Mouse (Mus musculus): ENCODE data around the gene Upf1.

The Upf1 gene

GRCm38 (mm10) chr8:70353194-70353817 lies at the start of gene Upf1:
Gene Upf1 (minus strand): TSS chr8:70353278.
- peak; percentile 99 for DNase-seq (ENCODE audit: low spot score)

- DNase-seq (ENCODE audit: low spot score): no peak
Measured at GRCm38 (mm10) chr8:70397611-70398563, 44.8 kb upstream of the Upf1 start.

- DNase-seq (ENCODE audit: low spot score): no peak
Measured at GRCm38 (mm10) chr8:70396184-70396583, 43.1 kb upstream of the Upf1 start.

GRCm38 (mm10) chr8:70395649-70396048 lies 42.6 kb upstream of the Upf1 start:
- no peak for DNase-seq (ENCODE audit: low spot score)

GRCm38 (mm10) chr8:70394269-70394998 lies 41.4 kb upstream of the Upf1 start:
- DNase-seq (ENCODE audit: low spot score): no peak

GRCm38 (mm10) chr8:70393087-70393486 lies 40.0 kb upstream of the Upf1 start:
- DNase-seq (ENCODE audit: low spot score): no peak

- no peak for DNase-seq (ENCODE audit: low spot score)
Measured at GRCm38 (mm10) chr8:70389678-70390077, 36.6 kb upstream of the Upf1 start.

- peak; percentile 70 for DNase-seq (ENCODE audit: low spot score)
Measured at GRCm38 (mm10) chr8:70383287-70383686, 30.2 kb upstream of the Upf1 start.

GRCm38 (mm10) chr8:70380069-70380468 lies 27.0 kb upstream of the Upf1 start:
- DNase-seq (ENCODE audit: low spot score): no peak

GRCm38 (mm10) chr8:70377049-70377448 lies 24.0 kb upstream of the Upf1 start:
- no peak for DNase-seq (ENCODE audit: low spot score)

GRCm38 (mm10) chr8:70376275-70376741 lies 23.2 kb upstream of the Upf1 start:
- no peak for DNase-seq (ENCODE audit: low spot score)

GRCm38 (mm10) chr8:70375212-70375859 lies 22.3 kb upstream of the Upf1 start:
- DNase-seq (ENCODE audit: low spot score): no peak

GRCm38 (mm10) chr8:70374318-70374927 lies 21.3 kb upstream of the Upf1 start:
- DNase-seq (ENCODE audit: low spot score): peak; percentile 63

- no peak for DNase-seq (ENCODE audit: low spot score)
Measured at GRCm38 (mm10) chr8:70373397-70374317, 20.6 kb upstream of the Upf1 start, which contains the start of gene Comp. Gene Comp (plus strand): TSS chr8:70373558.

- DNase-seq (ENCODE audit: low spot score): no peak
Measured at GRCm38 (mm10) chr8:70371951-70372350, 18.9 kb upstream of the Upf1 start.

GRCm38 (mm10) chr8:70370476-70370875 lies 17.4 kb upstream of the Upf1 start:
- no peak for DNase-seq (ENCODE audit: low spot score)

- no peak for DNase-seq (ENCODE audit: low spot score)
Measured at GRCm38 (mm10) chr8:70366588-70366987, 13.5 kb upstream of the Upf1 start.

- no peak for DNase-seq (ENCODE audit: low spot score)
Measured at GRCm38 (mm10) chr8:70364066-70364465, 11.0 kb upstream of the Upf1 start.

- DNase-seq (ENCODE audit: low spot score): no peak
Measured at GRCm38 (mm10) chr8:70361484-70362032, 8.5 kb upstream of the Upf1 start.

GRCm38 (mm10) chr8:70360769-70361168 lies 7.7 kb upstream of the Upf1 start:
- DNase-seq (ENCODE audit: low spot score): no peak
